ENCODE assay signal across 8 mouse cellular contexts in genomic region chr13:76810496-76810939, GRCm38 (mm10).
DNase-seq lines count a peak whose midpoint lies in the region; ATAC-seq lines count a peak whose summit lies in the region.

No protein-coding gene starts in this region.

- no peak overlapping the region for H3K9ac ChIP-seq in hindbrain, embryonic 12.5 days
- peak overlapping the region; percentile 16; the same call in 1 of the 2 replicates for H3K9ac ChIP-seq in midbrain, embryonic 14.5 days (replicated peaks; ENCODE audit: low read length)

- H3K36me3 ChIP-seq in hindbrain, embryonic 12.5 days, result no peaks in the 10 kb centered on the region
- H3K36me3 ChIP-seq in midbrain, embryonic 14.5 days (ENCODE audit: control insufficient read depth, insufficient read depth, low read length), result no peaks in the 10 kb centered on the region

- no peaks in the 10 kb centered on the region for H3K27me3 ChIP-seq in hindbrain, embryonic 12.5 days
- no peaks in the 10 kb centered on the region; the same call in 1 of the 2 replicates for H3K27me3 ChIP-seq in midbrain, embryonic 14.5 days (ENCODE audit: control insufficient read depth, insufficient read depth, low read length)

- peak; percentile 95 for ATAC-seq in hindbrain, embryonic 12.5 days (ENCODE audit: low FRiP score)
- ATAC-seq in midbrain, embryonic 14.5 days (ENCODE audit: low FRiP score, low TSS enrichment), result peak; percentile 75

- H3K9me3 ChIP-seq in hindbrain, embryonic 12.5 days (replicated peaks), result no peaks in the 10 kb centered on the region
- no peaks in the 10 kb centered on the region for H3K9me3 ChIP-seq in midbrain, embryonic 14.5 days (ENCODE audit: control insufficient read depth, low read length)

- peaks cover 10% of the 10 kb centered on the region for H3K4me1 ChIP-seq in hindbrain, embryonic 12.5 days
- peaks cover 9% of the 10 kb centered on the region for H3K4me1 ChIP-seq in midbrain, embryonic 14.5 days (ENCODE audit: control insufficient read depth, insufficient read depth, low read length)

- H3K4me2 ChIP-seq in hindbrain, embryonic 12.5 days (replicated peaks), result peak overlapping the region; percentile 31
- H3K4me2 ChIP-seq in midbrain, embryonic 14.5 days (ENCODE audit: low read length), result peak overlapping the region; percentile 32; the same call in 1 of the 2 replicates

- 4% methylated on average over 7 of the region's 7 CpGs for WGBS in hindbrain, embryonic 12.5 days
- 1% methylated on average over 7 of the region's 7 CpGs for WGBS in midbrain, embryonic 14.5 days

- peak; percentile 0 to 1 for DNase-seq in adrenal gland, postnatal 36 days
- no peak for DNase-seq in adrenal gland, postnatal 25 days
- DNase-seq in embryo, embryonic 9.5 days (ENCODE audit: extremely low spot score), result peak; percentile 68
- DNase-seq in midbrain, embryonic 14.5 days, result peak; percentile 80
- DNase-seq in thymus, postnatal 4 days, result no peak
- no peak for DNase-seq in urinary bladder, postnatal 4 days (ENCODE audit: low spot score in 2 of 2)
- DNase-seq in adipocyte (ENCODE audit: low spot score), result no peak

- H3K4me3 ChIP-seq in hindbrain, embryonic 12.5 days, result no peak overlapping the region
- no peak overlapping the region for H3K4me3 ChIP-seq in midbrain, embryonic 14.5 days (replicated peaks; ENCODE audit: low read depth, low read length)

- H3K27ac ChIP-seq in hindbrain, embryonic 12.5 days, result 0 out of 2 replicates have a peak overlapping the region, but pooled peaks have one; percentile 37
- H3K27ac ChIP-seq in midbrain, embryonic 14.5 days (replicated peaks; ENCODE audit: low read depth, low read length), result peak overlapping the region; percentile 28; the same call in 1 of the 2 replicates

Comparison
In these comparisons a context has a peak if more than half of its experiments do, and no peak if none do; other contexts are left out.
1. DNase-seq: peak in adrenal gland, postnatal 36 days (2 of 2), embryo, embryonic 9.5 days (single experiment) and midbrain, embryonic 14.5 days (single experiment); none in adrenal gland, postnatal 25 days (single experiment), thymus, postnatal 4 days (single experiment), urinary bladder, postnatal 4 days (0 of 2) and adipocyte (single experiment).